Mouse (Mus musculus) skeletal muscle tissue, postnatal 0 days (tissue): ENCODE data around the gene 4930402F06Rik. TPM values are rescaled to one million over a fixed set of nuclear protein-coding genes. Genes with fewer than 3 reads are reported as not detected.

Source experiments
- polyA plus RNA-seq: library from polyadenylated mRNA; unstranded; fragments of >200 nt; fragmentation: Nextera tagmentation; extraction: Ambion mirVana; gene quantifications from 2 replicates; pipeline ENCODE4 v1.2.1, GENCODE M21; 2015

4930402F06Rik gene
- polyA plus RNA-seq = not detected in 2 replicates

GRCm38 (mm10) chr2:35397096-35397495 lies at the start of gene 4930402F06Rik:
Gene 4930402F06Rik, minus strand, starts transcription at chr2:35397175.

GRCm38 (mm10) chr2:35367629-35368028 lies 29.3 kb downstream of the 4930402F06Rik start, which contains the start of gene 4930568D16Rik:
Gene 4930568D16Rik, minus strand, starts transcription at chr2:35367729.

GRCm38 (mm10) chr2:35336388-35337280 lies 60.3 kb downstream of the 4930402F06Rik start, which contains the start of gene Stom:
Gene Stom, minus strand, starts transcription at chr2:35336976.

Other genes starting within 250 kb of the 4930402F06Rik start
- gene Rab14, start 196.1 kb downstream of the 4930402F06Rik start, polyA plus RNA-seq = 288 and 313 TPM in 2 replicates
- gene Gsn, start 140.8 kb downstream of the 4930402F06Rik start, polyA plus RNA-seq = 362 and 480 TPM in 2 replicates
- 45.2 and 56.0 TPM in 2 replicates for gene Stom, start 60.2 kb downstream of the 4930402F06Rik start, polyA plus RNA-seq
- gene 4930568D16Rik, start 29.4 kb downstream of the 4930402F06Rik start, polyA plus RNA-seq = not detected in 2 replicates
- gene Ggta1, start 66.1 kb upstream of the 4930402F06Rik start, polyA plus RNA-seq = 17.9 and 19.9 TPM in 2 replicates
- 51.0 and 54.0 TPM in 2 replicates for gene Dab2ip, start 161.1 kb upstream of the 4930402F06Rik start, polyA plus RNA-seq